Mouse (Mus musculus): Measurements from ENCODE around the gene Lamb1. TPM values are rescaled to one million over a fixed set of nuclear protein-coding genes. Genes with fewer than 3 reads are reported as not detected.

Gene Lamb1
- polyA plus RNA-seq, 1 experiment from 2014 or later: 290 TPM

- peak; percentile 82 for TF ChIP-seq CTCF (IDR thresholded peaks at IDR 0.05)
- in situ Hi-C loops (cut with MboI; ENCODE audit: low pct_unique_long_range_greater_than_20kb): loop anchor here (10.0 kb wide), 1 partner anchor 130 kb away; no protein-coding TSS in a partner anchor
- peaks cover 21% of the 10 kb centered on the region for H3K27me3 ChIP-seq
- CTCF ChIA-PET: interaction anchor here (0.9 to 1.3 kb wide), 3 partner anchors 9 to 122 kb away, joined by 3 read pairs; no protein-coding TSS in a partner anchor
- POLR2A ChIA-PET: no interaction called here
- peak; percentile 60 for ATAC-seq
- DNase-seq (ENCODE audit: low read depth, low spot score): no peak
These were observed 109.7 kb downstream of the Lamb1 start for GRCm38 (mm10) chr12:31374603-31375282.

- ChIA-PET POLR2A (interaction anchor here (0.7 kb wide), 1 partner anchor 422 kb away, joined by 4 read pairs; no protein-coding TSS in a partner anchor), CTCF (interaction anchor here (1.3 kb wide), 2 partner anchors 9 to 103 kb away, joined by 3 read pairs; no protein-coding TSS in a partner anchor)
- H3K27me3 ChIP-seq: peaks cover 21% of the 10 kb centered on the region
- no peak for TF ChIP-seq CTCF (IDR thresholded peaks at IDR 0.05)
- ATAC-seq: no peak
- in situ Hi-C loops (cut with MboI; ENCODE audit: low pct_unique_long_range_greater_than_20kb): loop anchor here (10.0 kb wide), 1 partner anchor 130 kb away; no protein-coding TSS in a partner anchor
- no peak for DNase-seq (ENCODE audit: low read depth, low spot score)
These were observed 110.2 kb downstream of the Lamb1 start for GRCm38 (mm10) chr12:31375283-31375615.

DNA sequence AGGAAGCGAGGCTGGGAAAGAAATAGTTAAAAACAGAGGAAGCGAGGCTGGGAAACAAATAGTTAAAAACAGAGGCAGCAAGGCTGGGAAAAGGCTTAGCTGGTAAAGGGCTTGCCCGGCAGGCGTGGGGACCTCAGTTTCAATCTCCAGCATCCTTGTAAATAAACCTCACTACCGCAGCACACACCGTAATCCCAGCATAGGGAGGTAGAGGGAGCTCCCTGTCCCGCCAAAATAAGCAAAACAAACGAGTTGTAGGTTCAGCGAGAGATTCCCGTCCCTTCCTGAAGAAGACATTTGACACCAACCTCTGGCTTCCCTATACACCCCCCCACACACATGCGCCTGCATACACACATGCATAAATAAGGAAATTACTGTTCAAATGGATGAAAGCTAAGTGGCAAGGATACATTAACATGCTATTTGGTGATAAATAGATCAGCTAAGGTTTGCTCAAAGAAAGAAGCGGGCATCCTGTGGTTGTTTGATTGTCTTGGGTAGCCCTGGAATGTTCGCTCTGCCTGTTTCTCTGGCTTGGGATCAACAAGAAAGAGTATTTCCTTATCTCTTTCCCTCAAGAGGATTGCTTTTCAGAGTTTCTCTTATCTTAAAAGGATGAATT lies 111.4 kb downstream of the Lamb1 start:
- ChIA-PET POLR2A (no interaction called here), CTCF (interaction anchor here (1.1 kb wide), 2 partner anchors 16 to 19 kb away, joined by 3 read pairs; no protein-coding TSS in a partner anchor)
- H3K27me3 ChIP-seq: peaks cover 21% of the 10 kb centered on the region
- ATAC-seq (no peak), DNase-seq (ENCODE audit: low read depth, low spot score) (no peak)
- in situ Hi-C loops (cut with MboI; ENCODE audit: low pct_unique_long_range_greater_than_20kb): loop anchor here (10.0 kb wide), 1 partner anchor 128 kb away; no protein-coding TSS in a partner anchor
- TF ChIP-seq CTCF (IDR thresholded peaks at IDR 0.05): peak; percentile 54

GRCm38 (mm10) chr12:31377241-31377640 lies 112.2 kb downstream of the Lamb1 start:
- DNase-seq (ENCODE audit: low read depth, low spot score) (no peak), ATAC-seq (no peak)
- no peak for TF ChIP-seq CTCF (IDR thresholded peaks at IDR 0.05)
- POLR2A ChIA-PET: no interaction called here
- CTCF ChIA-PET: no interaction called here
- in situ Hi-C loops (cut with MboI; ENCODE audit: low pct_unique_long_range_greater_than_20kb): loop anchor here (10.0 kb wide), 1 partner anchor 128 kb away; no protein-coding TSS in a partner anchor
- H3K27me3 ChIP-seq: peaks cover 21% of the 10 kb centered on the region

Other genes with a start within 250 kb of the Lamb1 start
- gene Fam110c, start 191.4 kb upstream of the Lamb1 start, polyA plus RNA-seq (2021): not detected
- gene Gm6993, start 24.5 kb upstream of the Lamb1 start, polyA plus RNA-seq (2021): not detected
- gene Dld, start 86.2 kb downstream of the Lamb1 start, polyA plus RNA-seq (2021): 145 TPM
- not detected for gene Slc26a3, start 125.6 kb downstream of the Lamb1 start, polyA plus RNA-seq (2021)
- 13.2 TPM for gene Cbll1, start 234.4 kb downstream of the Lamb1 start, polyA plus RNA-seq (2021)